Mouse (Mus musculus) megakaryocyte, embryonic 14.5 days (primary cell): ENCODE data around the gene Sec24c.

Experiments
- FLI1 ChIP-seq: IDR thresholded peaks from 2 replicates; pipeline ENCODE4 v1.6.1; 2012; ENCODE audit warnings: low read length, inconsistent platforms, mixed read lengths
- GATA1 ChIP-seq: IDR thresholded peaks from 3 replicates; pipeline ENCODE4 v1.6.1; 2012; ENCODE audit warnings: mixed read lengths, low read length, inconsistent platforms, borderline replicate concordance

DNA sequence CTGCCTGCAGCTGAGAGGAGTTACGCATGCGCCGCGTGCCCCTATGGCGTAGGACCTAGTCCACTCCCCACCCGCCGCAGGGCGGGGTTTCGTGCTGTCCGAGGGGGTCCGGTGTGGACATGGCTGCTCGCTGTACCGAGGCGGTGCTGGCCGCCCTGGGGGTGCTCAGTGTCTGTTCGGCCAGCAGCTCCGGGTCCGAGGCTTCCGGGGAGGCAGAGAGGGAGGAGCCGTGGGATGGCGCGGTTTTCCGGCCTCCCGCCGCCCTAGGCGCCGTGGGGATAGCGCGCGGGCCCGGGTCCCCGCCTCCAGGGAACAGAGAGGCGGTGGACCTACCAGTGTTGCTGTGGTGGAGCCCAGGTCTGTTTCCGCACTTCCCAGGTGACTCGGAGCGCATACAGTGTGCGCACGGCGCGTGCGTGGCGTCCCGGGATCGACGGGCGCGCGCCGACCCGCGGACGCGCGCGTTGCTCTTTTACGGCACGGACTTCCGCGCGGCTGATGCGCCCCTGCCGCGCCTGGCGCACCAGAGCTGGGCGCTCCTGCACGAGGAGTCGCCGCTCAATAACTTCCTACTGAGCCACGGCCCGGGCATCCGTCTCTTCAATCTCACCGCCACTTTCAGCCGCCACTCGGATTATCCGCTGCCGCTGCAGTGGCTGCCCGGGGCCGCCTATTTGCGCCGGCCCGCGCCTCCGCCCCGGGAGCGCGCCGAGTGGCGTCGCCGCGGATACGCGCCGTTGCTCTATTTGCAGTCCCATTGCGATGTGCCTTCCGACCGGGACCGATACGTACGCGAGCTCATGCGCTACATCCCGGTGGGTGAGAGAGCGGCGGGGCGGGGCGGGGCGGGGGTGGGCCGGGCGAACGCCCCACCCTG is 21.0 kb downstream of the Sec24c start, which contains the start of gene Fut11:
- TF ChIP-seq GATA1 (no peak), FLI1 (no peak)
